Mouse (Mus musculus): Measurements from ENCODE around the gene Sept9. TPM values are rescaled to one million over a fixed set of nuclear protein-coding genes. Genes with fewer than 3 reads are reported as not detected.

Sept9 gene
- polyA plus RNA-seq, 1 experiment from 2014 or later = 139 TPM

GRCm38 (mm10) chr11:117318202-117318601, 118.7 kb downstream of the Sept9 start:
- Histone ChIP-seq H3K9me3 (ENCODE audit: control insufficient read depth, low read length) (no peaks in the 10 kb centered on the region), H3K27ac (ENCODE audit: low read length) (peak overlapping the region; percentile 94), H3K4me1 (replicated peaks; ENCODE audit: control insufficient read depth, insufficient read depth, low read length) (peaks cover 85% of the 10 kb centered on the region), H3K4me3 (ENCODE audit: low read length) (no peak overlapping the region), H3K27me3 (ENCODE audit: control insufficient read depth, insufficient read depth, low read depth, low read length) (no peaks in the 10 kb centered on the region), H3K36me3 (ENCODE audit: control insufficient read depth, insufficient read depth, low read length) (no peaks in the 10 kb centered on the region), H3K9ac (ENCODE audit: low read length) (0 out of 2 replicates have a peak overlapping the region, but pooled peaks have one; percentile 8), H3K4me2 (ENCODE audit: low read depth, low read length) (peak overlapping the region; percentile 31; the same call in 1 of the 2 replicates)
- no peak for ATAC-seq (ENCODE audit: low read depth)
- 48% methylated on average over 3 of the region's 3 CpGs for WGBS

GRCm38 (mm10) chr11:117318731-117319542, 119.5 kb downstream of the Sept9 start:
- 0 out of 2 replicates have a peak overlapping the region, but pooled peaks have one; percentile 22 for H3K9ac ChIP-seq (ENCODE audit: low read length)
- H3K27me3 ChIP-seq (ENCODE audit: control insufficient read depth, insufficient read depth, low read depth, low read length) = no peaks in the 10 kb centered on the region
- no peaks in the 10 kb centered on the region for H3K36me3 ChIP-seq (ENCODE audit: control insufficient read depth, insufficient read depth, low read length)
- no peak overlapping the region for H3K4me3 ChIP-seq (ENCODE audit: low read length)
- no peak for ATAC-seq (ENCODE audit: low read depth)
- H3K4me1 ChIP-seq (replicated peaks; ENCODE audit: control insufficient read depth, insufficient read depth, low read length) = peaks cover 85% of the 10 kb centered on the region
- peak overlapping the region; percentile 94 for H3K27ac ChIP-seq (ENCODE audit: low read length)
- WGBS = 42% methylated on average over 12 of the region's 12 CpGs
- no peaks in the 10 kb centered on the region for H3K9me3 ChIP-seq (ENCODE audit: control insufficient read depth, low read length)
- 0 out of 2 replicates have a peak overlapping the region, but pooled peaks have one; percentile 11 for H3K4me2 ChIP-seq (ENCODE audit: low read depth, low read length)

- Histone ChIP-seq H3K9ac (ENCODE audit: low read length) (no peak overlapping the region), H3K9me3 (ENCODE audit: control insufficient read depth, low read length) (no peaks in the 10 kb centered on the region), H3K27me3 (ENCODE audit: control insufficient read depth, insufficient read depth, low read depth, low read length) (no peaks in the 10 kb centered on the region), H3K36me3 (ENCODE audit: control insufficient read depth, insufficient read depth, low read length) (no peaks in the 10 kb centered on the region), H3K27ac (ENCODE audit: low read length) (peak overlapping the region; percentile 94), H3K4me2 (ENCODE audit: low read depth, low read length) (no peak overlapping the region), H3K4me1 (replicated peaks; ENCODE audit: control insufficient read depth, insufficient read depth, low read length) (peaks cover 82% of the 10 kb centered on the region), H3K4me3 (ENCODE audit: low read length) (no peak overlapping the region)
- peak; percentile 39 for ATAC-seq (ENCODE audit: low read depth)
- 19% methylated on average over 15 of the region's 15 CpGs for WGBS
Observed at GRCm38 (mm10) chr11:117319543-117320335, 120.3 kb downstream of the Sept9 start.

- Histone ChIP-seq H3K27me3 (ENCODE audit: control insufficient read depth, insufficient read depth, low read depth, low read length) (no peaks in the 10 kb centered on the region), H3K9me3 (ENCODE audit: control insufficient read depth, low read length) (no peaks in the 10 kb centered on the region), H3K36me3 (ENCODE audit: control insufficient read depth, insufficient read depth, low read length) (no peaks in the 10 kb centered on the region), H3K27ac (ENCODE audit: low read length) (peak overlapping the region; percentile 94), H3K4me3 (ENCODE audit: low read length) (no peak overlapping the region), H3K9ac (ENCODE audit: low read length) (no peak overlapping the region), H3K4me2 (ENCODE audit: low read depth, low read length) (no peak overlapping the region), H3K4me1 (replicated peaks; ENCODE audit: control insufficient read depth, insufficient read depth, low read length) (peaks cover 79% of the 10 kb centered on the region)
- no peak for ATAC-seq (ENCODE audit: low read depth)
- 61% methylated on average over 3 of the region's 3 CpGs for WGBS
Observed at GRCm38 (mm10) chr11:117320482-117320881, 121.0 kb downstream of the Sept9 start.

- ATAC-seq (ENCODE audit: low read depth) = no peak
- Histone ChIP-seq H3K9me3 (ENCODE audit: control insufficient read depth, low read length) (no peaks in the 10 kb centered on the region), H3K9ac (ENCODE audit: low read length) (no peak overlapping the region), H3K27ac (ENCODE audit: low read length) (no peak overlapping the region), H3K4me3 (ENCODE audit: low read length) (no peak overlapping the region), H3K36me3 (ENCODE audit: control insufficient read depth, insufficient read depth, low read length) (no peaks in the 10 kb centered on the region), H3K4me2 (ENCODE audit: low read depth, low read length) (no peak overlapping the region), H3K27me3 (ENCODE audit: control insufficient read depth, insufficient read depth, low read depth, low read length) (no peaks in the 10 kb centered on the region), H3K4me1 (replicated peaks; ENCODE audit: control insufficient read depth, insufficient read depth, low read length) (peaks cover 81% of the 10 kb centered on the region)
- WGBS = 68% methylated on average over 9 of the region's 9 CpGs
Observed at GRCm38 (mm10) chr11:117321311-117321971, 122.0 kb downstream of the Sept9 start.

- Histone ChIP-seq H3K4me1 (replicated peaks; ENCODE audit: control insufficient read depth, insufficient read depth, low read length) (peaks cover 81% of the 10 kb centered on the region), H3K27me3 (ENCODE audit: control insufficient read depth, insufficient read depth, low read depth, low read length) (no peaks in the 10 kb centered on the region), H3K36me3 (ENCODE audit: control insufficient read depth, insufficient read depth, low read length) (no peaks in the 10 kb centered on the region), H3K9ac (ENCODE audit: low read length) (no peak overlapping the region), H3K9me3 (ENCODE audit: control insufficient read depth, low read length) (no peaks in the 10 kb centered on the region), H3K27ac (ENCODE audit: low read length) (no peak overlapping the region), H3K4me3 (ENCODE audit: low read length) (no peak overlapping the region), H3K4me2 (ENCODE audit: low read depth, low read length) (no peak overlapping the region)
- 76% methylated on average over 3 of the region's 3 CpGs for WGBS
- no peak for ATAC-seq (ENCODE audit: low read depth)
Observed at GRCm38 (mm10) chr11:117322311-117322710, 122.8 kb downstream of the Sept9 start.

GRCm38 (mm10) chr11:117322730-117323579, 123.5 kb downstream of the Sept9 start:
- no peak overlapping the region for H3K27ac ChIP-seq (ENCODE audit: low read length)
- H3K4me2 ChIP-seq (ENCODE audit: low read depth, low read length) = no peak overlapping the region
- WGBS = 68% methylated on average over 15 of the region's 15 CpGs
- H3K9ac ChIP-seq (ENCODE audit: low read length) = no peak overlapping the region
- no peaks in the 10 kb centered on the region for H3K27me3 ChIP-seq (ENCODE audit: control insufficient read depth, insufficient read depth, low read depth, low read length)
- H3K9me3 ChIP-seq (ENCODE audit: control insufficient read depth, low read length) = no peaks in the 10 kb centered on the region
- H3K4me1 ChIP-seq (replicated peaks; ENCODE audit: control insufficient read depth, insufficient read depth, low read length) = peaks cover 75% of the 10 kb centered on the region
- H3K4me3 ChIP-seq (ENCODE audit: low read length) = no peak overlapping the region
- ATAC-seq (ENCODE audit: low read depth) = no peak
- H3K36me3 ChIP-seq (ENCODE audit: control insufficient read depth, insufficient read depth, low read length) = no peaks in the 10 kb centered on the region

- Histone ChIP-seq H3K9me3 (ENCODE audit: control insufficient read depth, low read length) (no peaks in the 10 kb centered on the region), H3K9ac (ENCODE audit: low read length) (0 out of 2 replicates have a peak overlapping the region, but pooled peaks have one; percentile 11), H3K4me3 (ENCODE audit: low read length) (no peak overlapping the region), H3K4me2 (ENCODE audit: low read depth, low read length) (no peak overlapping the region), H3K36me3 (ENCODE audit: control insufficient read depth, insufficient read depth, low read length) (no peaks in the 10 kb centered on the region), H3K27me3 (ENCODE audit: control insufficient read depth, insufficient read depth, low read depth, low read length) (no peaks in the 10 kb centered on the region), H3K4me1 (replicated peaks; ENCODE audit: control insufficient read depth, insufficient read depth, low read length) (peaks cover 63% of the 10 kb centered on the region), H3K27ac (ENCODE audit: low read length) (peak overlapping the region; percentile 33; the same call in 1 of the 2 replicates)
- WGBS = 55% methylated on average over 12 of the region's 12 CpGs
- ATAC-seq (ENCODE audit: low read depth) = no peak
Observed at GRCm38 (mm10) chr11:117323976-117324574, 124.6 kb downstream of the Sept9 start.

Measured in lung, embryonic 16.5 days (tissue).